Mouse (Mus musculus): ENCODE measurements around the gene Ccdc117. TPM values are rescaled to one million over a fixed set of nuclear protein-coding genes. Genes with fewer than 3 reads are reported as not detected.
A peak's percentile ranks its signal among the peaks of the same experiment; 100 is the strongest.
"Not testable (repeated sequence)": the region's sequence is repeated elsewhere in the genome, so short reads cannot be mapped to it uniquely, and the experiment has no call there.

The Ccdc117 gene
- polyA plus RNA-seq, 1 experiment from 2014 or later = 27.9 TPM

DNA sequence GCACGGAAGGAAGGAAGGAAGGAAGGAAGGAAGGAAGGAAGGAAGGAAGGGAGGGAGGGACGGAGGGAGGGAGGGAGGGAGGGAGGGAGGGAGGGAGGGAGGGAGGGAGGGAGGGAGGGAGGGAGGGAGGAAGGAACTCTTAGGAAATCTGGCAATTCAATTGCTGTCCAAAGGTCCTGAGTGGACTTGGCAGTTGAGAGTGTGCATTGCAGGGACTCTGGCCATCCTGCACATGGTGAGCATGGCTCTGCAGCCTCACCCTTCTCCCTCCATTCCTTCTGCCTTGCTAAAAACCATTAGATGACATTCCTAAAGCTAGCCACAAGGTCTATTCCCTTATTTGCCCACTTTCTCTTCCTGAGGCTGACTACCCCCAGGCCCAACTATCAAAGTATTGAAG, 31.3 kb downstream of the Ccdc117 start:
- H3K9ac ChIP-seq (ENCODE audit: low read length) = not testable (repeated sequence)

DNA sequence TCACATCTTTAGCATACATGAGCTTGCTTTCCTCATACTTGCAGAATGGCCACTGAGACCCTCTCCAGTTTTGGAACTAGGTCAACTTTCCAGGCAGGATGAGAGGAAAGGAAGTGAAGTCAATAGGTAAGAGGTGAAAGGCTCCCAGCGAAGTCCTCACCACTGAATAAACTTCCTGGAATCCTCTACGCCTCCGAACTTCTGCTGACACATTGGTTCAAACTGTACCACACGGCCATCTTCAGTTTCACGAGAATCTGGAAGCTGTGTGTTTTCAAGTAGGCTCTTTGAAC, 31.9 kb downstream of the Ccdc117 start:
- DNase-seq (ENCODE audit: low spot score) = no peak

More for the DNA sequence above, 31.3 kb downstream of the Ccdc117 start:
- not testable (repeated sequence) for H3K36me3 ChIP-seq (ENCODE audit: control insufficient read depth, insufficient read depth, low read length); DNase-seq (ENCODE audit: low spot score); H3K27ac ChIP-seq (ENCODE audit: low read depth, low read length); H3K9me3 ChIP-seq (ENCODE audit: control insufficient read depth, low read length); H3K4me2 ChIP-seq (ENCODE audit: low read depth, low read length, severe bottlenecking); H3K4me3 ChIP-seq (ENCODE audit: low read depth, low read length); ATAC-seq (replicated peaks; ENCODE audit: low FRiP score); H3K27me3 ChIP-seq (ENCODE audit: control insufficient read depth, insufficient read depth, low read length); H3K4me1 ChIP-seq (replicated peaks; ENCODE audit: control insufficient read depth, insufficient read depth, low read length)
- WGBS = 100% methylated on average over 1 of the region's 2 CpGs

DNA sequence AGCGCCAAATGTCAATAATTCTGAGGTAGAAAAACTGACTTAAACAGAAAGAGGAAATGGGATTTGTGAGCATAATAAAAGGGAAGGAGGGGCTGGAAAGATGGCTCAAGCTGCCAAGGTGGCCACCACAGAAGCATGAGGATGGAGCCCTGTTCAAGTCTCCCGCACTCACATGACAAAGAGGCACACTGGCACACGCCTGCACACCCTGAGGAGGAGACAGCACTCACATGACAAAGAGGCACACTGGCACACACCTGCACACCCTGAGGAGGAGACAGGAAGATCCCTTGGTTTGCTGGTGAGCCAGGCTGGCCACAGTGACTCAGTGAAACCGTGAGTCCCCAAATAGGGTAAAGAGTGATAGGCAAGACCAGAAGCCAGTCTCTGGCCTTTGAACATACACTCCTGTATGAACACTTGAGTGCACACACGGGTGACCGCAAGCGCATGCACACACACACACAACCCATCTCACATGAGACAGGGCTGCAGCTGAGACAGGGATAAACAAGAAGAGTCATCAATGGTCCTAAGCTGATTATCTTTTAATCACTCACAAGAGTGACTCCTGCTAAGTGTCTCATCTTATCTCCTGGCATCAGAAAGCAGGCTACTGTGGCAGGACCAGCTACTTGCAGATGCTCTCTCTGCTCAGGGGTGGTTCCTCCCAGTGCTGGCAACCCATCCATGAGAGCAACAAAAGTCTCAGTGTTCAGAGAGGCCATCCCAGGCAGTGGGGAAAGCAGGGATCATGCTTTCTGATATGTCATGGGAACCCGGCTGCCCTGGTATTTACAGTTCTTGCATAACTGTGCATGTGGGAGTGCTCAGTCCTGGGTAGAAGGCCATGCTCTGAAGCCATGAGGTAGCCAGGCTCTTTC, 32.5 kb downstream of the Ccdc117 start:
- Histone ChIP-seq H3K9ac (ENCODE audit: low read length) (no peak overlapping the region), H3K36me3 (ENCODE audit: control insufficient read depth, insufficient read depth, low read length) (no peaks in the 10 kb centered on the region), H3K4me3 (ENCODE audit: low read depth, low read length) (no peak overlapping the region), H3K4me1 (replicated peaks; ENCODE audit: control insufficient read depth, insufficient read depth, low read length) (no peaks in the 10 kb centered on the region), H3K9me3 (ENCODE audit: control insufficient read depth, low read length) (no peaks in the 10 kb centered on the region), H3K27me3 (ENCODE audit: control insufficient read depth, insufficient read depth, low read length) (no peaks in the 10 kb centered on the region), H3K4me2 (ENCODE audit: low read depth, low read length, severe bottlenecking) (no peak overlapping the region), H3K27ac (ENCODE audit: low read depth, low read length) (no peak overlapping the region)
- 86% methylated on average over 8 of the region's 8 CpGs for WGBS
- DNase-seq (ENCODE audit: low spot score) (no peak), ATAC-seq (replicated peaks; ENCODE audit: low FRiP score) (no peak)

More for the DNA sequence above, 31.9 kb downstream of the Ccdc117 start:
- Histone ChIP-seq H3K9ac (ENCODE audit: low read length) (no peak overlapping the region), H3K9me3 (ENCODE audit: control insufficient read depth, low read length) (no peaks in the 10 kb centered on the region), H3K4me2 (ENCODE audit: low read depth, low read length, severe bottlenecking) (no peak overlapping the region), H3K36me3 (ENCODE audit: control insufficient read depth, insufficient read depth, low read length) (no peaks in the 10 kb centered on the region), H3K27ac (ENCODE audit: low read depth, low read length) (no peak overlapping the region), H3K4me1 (replicated peaks; ENCODE audit: control insufficient read depth, insufficient read depth, low read length) (no peaks in the 10 kb centered on the region), H3K27me3 (ENCODE audit: control insufficient read depth, insufficient read depth, low read length) (no peaks in the 10 kb centered on the region), H3K4me3 (ENCODE audit: low read depth, low read length) (no peak overlapping the region)
- 81% methylated on average over 5 of the region's 5 CpGs for WGBS
- ATAC-seq (replicated peaks; ENCODE audit: low FRiP score) = no peak

DNA sequence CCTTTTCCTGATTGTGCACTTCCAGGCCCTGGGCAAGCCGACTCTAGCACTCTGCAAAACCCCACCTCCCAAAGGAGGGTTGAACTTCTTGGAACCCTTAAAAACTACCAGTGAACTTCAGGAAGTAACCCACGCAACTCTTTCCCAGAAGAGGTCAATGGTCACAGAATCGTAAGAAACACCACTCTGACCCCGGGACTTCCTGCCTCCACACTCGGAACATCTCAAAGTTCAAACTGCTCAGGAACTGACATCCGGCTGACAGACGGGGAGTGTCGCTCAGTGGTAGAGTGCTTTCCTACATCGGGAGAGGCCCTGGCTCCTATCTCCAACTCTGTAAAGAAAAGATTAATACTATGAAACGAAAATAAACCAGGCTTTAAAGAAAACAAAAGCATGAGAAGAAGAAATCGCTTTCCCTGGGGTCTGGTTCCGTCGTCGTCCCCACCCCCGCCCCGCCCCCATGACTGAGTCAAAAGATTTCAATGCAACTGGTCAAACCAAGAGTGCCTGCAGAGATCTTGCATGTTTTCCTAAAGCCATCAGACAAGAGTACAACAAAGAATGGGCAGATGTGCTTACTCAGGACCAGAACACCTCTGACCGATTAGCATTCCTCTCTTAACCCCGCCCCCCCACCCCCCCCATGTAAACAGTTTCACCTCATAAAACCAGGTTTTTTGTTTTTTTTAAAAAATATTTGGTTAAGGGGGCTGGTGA, 36.0 kb downstream of the Ccdc117 start:
- Histone ChIP-seq H3K9ac (ENCODE audit: low read length) (no peak overlapping the region), H3K4me2 (ENCODE audit: low read depth, low read length, severe bottlenecking) (peak overlapping the region; percentile 18; the same call in 1 of the 2 replicates), H3K4me1 (replicated peaks; ENCODE audit: control insufficient read depth, insufficient read depth, low read length) (no peaks in the 10 kb centered on the region), H3K9me3 (ENCODE audit: control insufficient read depth, low read length) (no peaks in the 10 kb centered on the region), H3K27ac (ENCODE audit: low read depth, low read length) (no peak overlapping the region), H3K27me3 (ENCODE audit: control insufficient read depth, insufficient read depth, low read length) (no peaks in the 10 kb centered on the region), H3K36me3 (ENCODE audit: control insufficient read depth, insufficient read depth, low read length) (no peaks in the 10 kb centered on the region), H3K4me3 (ENCODE audit: low read depth, low read length) (no peak overlapping the region)
- ATAC-seq (replicated peaks; ENCODE audit: low FRiP score) (no peak), DNase-seq (ENCODE audit: low spot score) (no peak)
- WGBS = 37% methylated on average over 18 of the region's 18 CpGs

DNA sequence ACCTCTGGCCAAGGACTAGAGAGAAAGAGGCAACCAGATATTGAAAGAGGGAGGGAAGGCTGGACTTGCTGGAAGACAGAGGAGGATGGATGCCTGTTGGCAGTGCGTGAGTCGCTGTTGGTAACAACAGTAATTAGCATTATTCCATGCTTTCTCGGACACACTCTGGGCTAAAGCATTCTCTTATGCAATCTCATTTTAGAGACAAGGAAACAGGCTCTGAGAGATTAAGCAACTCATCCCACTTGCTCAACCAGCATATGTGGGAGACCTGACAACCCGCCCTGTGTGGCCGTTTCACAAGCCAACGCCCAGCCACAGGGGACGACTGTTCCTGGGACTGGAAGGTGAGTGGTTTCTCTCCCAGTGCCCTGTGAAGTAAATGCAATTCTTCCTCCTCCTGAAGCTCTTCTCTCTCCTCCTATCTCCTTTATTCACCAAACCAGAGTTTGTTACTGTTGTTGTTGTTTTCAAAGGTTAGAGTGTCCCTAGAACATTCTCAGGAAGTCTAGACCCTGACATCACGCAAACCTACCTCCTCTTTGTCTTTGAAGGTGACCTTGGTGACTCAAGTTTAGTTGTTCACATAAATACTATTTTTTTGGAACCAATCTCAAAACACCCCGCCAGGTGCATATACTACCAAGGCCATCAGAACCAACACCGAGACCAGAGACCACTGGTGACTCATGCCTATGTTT, 39.5 kb downstream of the Ccdc117 start:
- H3K9me3 ChIP-seq (ENCODE audit: control insufficient read depth, low read length) = no peaks in the 10 kb centered on the region
- H3K27me3 ChIP-seq (ENCODE audit: control insufficient read depth, insufficient read depth, low read length) = no peaks in the 10 kb centered on the region
- H3K27ac ChIP-seq (ENCODE audit: low read depth, low read length) = no peak overlapping the region
- no peak overlapping the region for H3K9ac ChIP-seq (ENCODE audit: low read length)
- DNase-seq (ENCODE audit: low spot score) (no peak), ATAC-seq (replicated peaks; ENCODE audit: low FRiP score) (no peak)
- H3K4me3 ChIP-seq (ENCODE audit: low read depth, low read length) = no peak overlapping the region
- 90% methylated on average over 10 of the region's 10 CpGs for WGBS
- H3K36me3 ChIP-seq (ENCODE audit: control insufficient read depth, insufficient read depth, low read length) = no peaks in the 10 kb centered on the region
- H3K4me1 ChIP-seq (replicated peaks; ENCODE audit: control insufficient read depth, insufficient read depth, low read length) = no peaks in the 10 kb centered on the region
- no peak overlapping the region for H3K4me2 ChIP-seq (ENCODE audit: low read depth, low read length, severe bottlenecking)

DNA sequence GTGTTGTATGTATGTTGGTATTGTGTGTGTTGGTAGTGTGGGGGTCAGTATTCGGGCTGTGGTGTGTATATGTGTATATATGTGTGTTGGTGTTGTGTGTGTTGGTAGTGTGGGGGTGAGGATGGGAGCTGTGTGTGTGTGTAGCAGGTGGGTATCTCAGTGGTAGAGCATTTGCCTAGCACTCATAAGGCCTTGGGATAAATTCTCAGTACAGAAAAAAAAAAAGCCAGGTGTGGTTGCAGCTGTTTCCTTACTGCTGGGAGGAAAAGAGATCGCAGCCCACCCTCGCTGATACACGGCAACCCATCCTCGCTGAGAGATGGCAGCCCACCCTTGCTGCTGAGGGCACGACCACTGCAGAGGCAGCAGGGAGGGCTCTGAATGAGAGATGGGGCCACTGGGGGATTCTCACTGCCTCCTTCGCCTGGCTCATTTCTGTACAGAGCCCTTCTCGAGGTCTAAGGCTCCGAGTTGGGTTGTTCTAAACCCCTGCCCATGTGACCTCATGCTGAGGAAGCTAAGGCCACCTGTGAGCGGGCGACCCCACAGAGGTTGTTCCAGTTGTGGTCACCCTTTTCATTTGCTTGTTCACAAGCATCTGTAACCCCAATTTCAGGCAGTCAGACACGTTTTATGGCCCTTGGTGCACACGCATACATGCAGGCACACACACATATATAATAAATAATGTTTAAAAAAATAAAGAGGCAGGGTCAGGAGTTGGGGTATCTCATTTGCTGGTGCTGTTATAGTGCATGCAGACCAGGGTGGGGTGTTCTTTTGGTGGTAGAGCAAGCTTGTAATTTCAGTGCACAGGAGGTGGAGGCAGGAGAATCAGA, 40.9 kb downstream of the Ccdc117 start:
- H3K9ac ChIP-seq (ENCODE audit: low read length) = no peak overlapping the region
- H3K36me3 ChIP-seq (ENCODE audit: control insufficient read depth, insufficient read depth, low read length) = no peaks in the 10 kb centered on the region
- no peak for DNase-seq (ENCODE audit: low spot score)
- H3K4me2 ChIP-seq (ENCODE audit: low read depth, low read length, severe bottlenecking) = no peak overlapping the region
- no peaks in the 10 kb centered on the region for H3K9me3 ChIP-seq (ENCODE audit: control insufficient read depth, low read length)
- WGBS = 79% methylated on average over 13 of the region's 13 CpGs
- H3K4me3 ChIP-seq (ENCODE audit: low read depth, low read length) = no peak overlapping the region
- no peak overlapping the region for H3K27ac ChIP-seq (ENCODE audit: low read depth, low read length)
- H3K4me1 ChIP-seq (replicated peaks; ENCODE audit: control insufficient read depth, insufficient read depth, low read length) = no peaks in the 10 kb centered on the region
- no peak for ATAC-seq (replicated peaks; ENCODE audit: low FRiP score)
- no peaks in the 10 kb centered on the region for H3K27me3 ChIP-seq (ENCODE audit: control insufficient read depth, insufficient read depth, low read length)

DNA sequence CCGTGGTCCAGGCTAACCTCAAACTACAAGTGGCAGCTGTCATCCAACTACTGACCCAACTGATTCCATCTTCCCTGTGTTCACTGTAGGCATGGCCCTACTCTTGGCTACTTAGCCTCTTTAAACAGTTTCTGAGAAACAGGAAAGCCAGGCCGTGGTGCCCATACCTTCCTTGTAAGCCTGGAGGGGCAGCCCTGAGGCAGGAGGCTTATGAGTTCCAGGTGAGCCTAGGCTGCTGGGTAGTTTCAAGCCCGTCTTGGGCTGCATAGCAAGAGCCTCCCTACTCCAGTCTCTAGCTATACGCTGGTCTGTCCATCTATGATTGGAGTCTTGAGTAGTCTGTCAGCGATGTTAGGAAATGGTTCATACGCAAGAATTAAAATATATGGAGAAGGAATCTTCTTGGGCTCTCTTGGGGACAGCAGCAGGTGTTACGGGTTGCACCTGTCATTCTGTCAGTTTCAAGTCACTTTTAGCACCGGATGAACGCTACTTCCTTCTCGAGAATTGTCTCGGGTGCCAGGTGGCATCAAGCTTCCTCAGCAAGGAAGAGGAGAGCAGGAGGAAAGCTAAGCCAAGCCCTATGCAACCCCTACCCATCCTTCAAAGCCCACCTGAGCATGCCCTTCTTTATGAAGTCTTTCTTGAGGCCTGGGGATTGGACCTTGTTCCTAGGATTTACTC, 41.9 kb downstream of the Ccdc117 start:
- DNase-seq (ENCODE audit: low spot score) (no peak), ATAC-seq (replicated peaks; ENCODE audit: low FRiP score) (no peak)
- no peaks in the 10 kb centered on the region for H3K9me3 ChIP-seq (ENCODE audit: control insufficient read depth, low read length)
- H3K27me3 ChIP-seq (ENCODE audit: control insufficient read depth, insufficient read depth, low read length) = no peaks in the 10 kb centered on the region
- no peak overlapping the region for H3K27ac ChIP-seq (ENCODE audit: low read depth, low read length)
- 89% methylated on average over 11 of the region's 11 CpGs for WGBS
- no peaks in the 10 kb centered on the region for H3K4me1 ChIP-seq (replicated peaks; ENCODE audit: control insufficient read depth, insufficient read depth, low read length)
- no peak overlapping the region for H3K4me3 ChIP-seq (ENCODE audit: low read depth, low read length)
- H3K36me3 ChIP-seq (ENCODE audit: control insufficient read depth, insufficient read depth, low read length) = no peaks in the 10 kb centered on the region
- no peak overlapping the region for H3K4me2 ChIP-seq (ENCODE audit: low read depth, low read length, severe bottlenecking)
- H3K9ac ChIP-seq (ENCODE audit: low read length) = no peak overlapping the region
